Mouse (Mus musculus) layer of hippocampus, adult 6 months (tissue): Measurements from ENCODE around the gene Olfr305. TPM values are rescaled to one million over a fixed set of nuclear protein-coding genes. Genes with fewer than 3 reads are reported as not detected.

Source experiments
- long read RNA-seq, 2 experiments: library from polyadenylated mRNA; unstranded; transcript quantifications; one replicate each; pipeline ENCODE4 v2.0.0; 2019 to 2020
- polyA plus RNA-seq: library from polyadenylated mRNA; unstranded; fragments of <200 nt; fragmentation: Nextera tagmentation; gene quantifications from 2 replicates; pipeline ENCODE4 v1.2.3, GENCODE M21; 2021

The Olfr305 gene
- polyA plus RNA-seq: not detected in 2 replicates
- long read RNA-seq, experiment 1: 0 reads
- long read RNA-seq, experiment 2: 0 reads

DNA sequence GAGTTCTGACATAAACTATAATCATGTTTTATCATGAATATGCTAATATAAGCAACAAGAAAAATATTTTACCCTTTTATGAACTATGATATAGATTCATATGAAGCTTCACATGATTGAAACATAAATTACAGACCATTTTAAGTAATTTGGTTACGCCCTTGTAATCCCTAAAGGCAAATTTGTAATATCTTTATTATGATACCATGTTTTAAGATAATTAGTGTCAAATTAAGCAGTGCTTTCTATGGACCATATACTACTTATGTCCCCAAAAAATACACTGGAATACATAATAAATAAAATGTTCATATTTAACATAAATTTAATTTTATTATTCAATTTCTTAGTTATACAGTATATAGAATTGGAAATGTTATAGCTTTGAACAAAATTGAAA lies at the start of gene Olfr305:
Gene Olfr305 (minus strand): TSS at position 101 of the 400 bp plus-strand sequence.

DNA sequence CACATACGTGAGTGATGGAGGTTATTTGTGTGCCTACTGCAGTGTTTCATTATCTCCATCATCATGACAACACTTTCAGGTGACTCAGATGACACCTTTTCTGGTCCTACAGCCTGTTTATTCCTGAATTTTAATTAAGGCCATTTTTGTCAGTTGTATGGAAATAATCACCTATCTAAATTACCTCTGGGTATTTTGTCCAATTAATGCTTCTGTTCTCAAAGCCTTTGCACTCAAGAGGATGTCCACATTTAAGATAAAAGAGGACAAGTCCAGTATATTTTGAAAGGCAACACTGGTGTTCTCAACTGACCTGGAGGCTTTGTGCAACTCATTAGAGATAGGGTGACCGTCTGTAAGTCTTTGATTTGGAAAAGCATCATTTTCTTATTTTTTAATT lies 36.8 kb upstream of the Olfr305 start, which contains the start of gene Olfr301:
Gene Olfr301 (plus strand): TSS at position 301 of the 400 bp plus-strand sequence.

DNA sequence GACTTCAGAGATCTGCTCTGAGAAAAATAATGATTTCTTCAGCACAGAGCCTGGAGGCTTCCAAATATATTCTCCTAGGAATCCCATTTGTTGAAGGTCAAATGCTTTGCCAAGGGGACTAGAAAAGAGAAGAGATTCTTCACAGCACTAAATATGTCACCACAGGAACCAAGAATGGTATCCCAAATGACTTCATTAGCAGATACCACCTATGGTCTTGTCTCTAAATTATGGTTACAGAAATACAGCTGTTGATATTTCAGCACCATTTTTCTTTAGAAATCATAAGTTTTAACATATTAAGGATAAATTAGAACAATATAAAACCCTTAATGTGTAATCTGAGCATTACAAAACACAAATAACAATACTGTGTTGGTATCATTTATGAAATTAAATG lies 31.0 kb upstream of the Olfr305 start, which contains the start of gene Olfr303:
Gene Olfr303 (minus strand): TSS at position 101 of the 400 bp plus-strand sequence.

DNA sequence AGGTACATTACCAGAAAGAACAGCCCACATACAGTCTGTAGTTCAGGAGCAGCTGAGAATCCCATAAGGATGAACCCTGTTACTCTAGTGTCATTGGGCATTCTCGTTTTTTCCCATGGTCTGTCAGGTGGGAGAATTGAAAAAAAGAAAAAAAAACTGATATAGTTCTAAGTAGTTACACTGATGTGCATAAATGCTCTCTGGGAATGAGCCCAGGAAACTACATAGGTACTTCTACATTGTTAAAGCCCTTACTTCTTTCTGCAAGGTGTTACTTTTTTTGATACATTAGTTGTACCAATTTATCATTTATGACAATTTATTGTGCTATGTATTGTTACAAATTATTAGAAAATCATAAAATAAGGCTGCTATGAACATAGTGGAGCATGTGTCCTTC lies 19.8 kb upstream of the Olfr305 start, which contains the start of gene Olfr304:
Gene Olfr304 (minus strand): TSS at position 101 of the 400 bp plus-strand sequence.

DNA sequence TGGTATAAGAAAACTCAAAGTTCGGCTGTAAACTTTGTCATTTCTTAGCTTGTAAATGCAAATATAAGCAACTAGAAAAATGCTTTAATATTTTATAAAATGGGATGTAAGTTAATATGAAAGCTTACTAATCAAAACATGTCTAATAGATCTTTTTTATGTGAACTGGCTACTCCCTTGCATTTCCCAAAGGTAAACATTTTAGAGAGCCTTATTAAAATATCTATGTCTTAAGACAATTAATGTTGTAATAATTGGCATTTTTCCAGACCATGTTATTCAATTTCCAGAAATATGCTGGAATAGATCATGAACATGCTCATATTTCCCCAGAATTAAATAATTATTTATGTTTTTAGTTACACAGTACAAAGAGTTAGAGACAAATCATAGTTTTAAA lies 29.2 kb downstream of the Olfr305 start, which contains the start of gene Olfr307:
Gene Olfr307 (minus strand): TSS at position 101 of the 400 bp plus-strand sequence.

DNA sequence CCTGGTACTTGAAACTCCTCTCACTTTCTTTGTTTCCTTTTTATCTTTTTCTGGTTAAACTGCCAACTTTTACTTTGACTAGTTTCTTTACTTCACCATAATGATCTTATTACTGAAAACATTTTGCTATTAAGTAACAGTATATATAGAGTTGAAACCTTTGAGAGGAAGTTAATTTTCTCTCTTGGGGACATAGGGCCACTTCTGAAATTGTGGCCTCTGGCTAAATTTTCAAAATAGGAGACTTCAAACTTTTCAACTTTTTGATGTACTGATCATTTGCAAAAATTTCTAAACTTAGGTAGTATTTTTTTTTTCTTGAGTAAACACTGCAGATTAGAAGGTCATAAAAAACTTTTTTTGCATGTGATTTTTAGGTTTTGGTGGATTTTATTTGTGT lies 41.2 kb downstream of the Olfr305 start, which contains the start of gene Olfr308:
Gene Olfr308 (minus strand): TSS at position 101 of the 400 bp plus-strand sequence.

DNA sequence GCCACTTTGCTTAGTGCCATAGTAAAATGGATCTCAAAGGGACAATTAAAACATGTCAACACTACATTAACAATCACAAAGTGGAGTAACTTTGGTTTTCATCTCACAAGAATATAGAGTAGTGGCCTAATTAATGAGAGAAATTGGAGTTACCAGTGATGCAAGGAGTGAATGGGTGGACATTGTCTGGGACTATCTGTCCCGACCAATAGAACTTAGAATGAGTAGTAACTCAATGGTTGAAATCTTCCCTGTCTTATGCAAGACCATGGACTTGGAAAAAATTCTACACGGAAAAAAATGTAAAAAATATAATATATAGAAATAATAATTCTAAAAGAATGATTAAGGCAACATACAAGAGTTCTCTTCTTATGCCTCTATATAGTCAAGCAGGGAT lies 53.1 kb downstream of the Olfr305 start, which contains the start of gene Olfr309:
Gene Olfr309 (minus strand): TSS at position 101 of the 400 bp plus-strand sequence.

Other genes starting within 250 kb of the Olfr305 start
- not detected in 2 replicates for gene Vmn2r75, start 195.2 kb downstream of the Olfr305 start, polyA plus RNA-seq
- gene Vmn2r76, start 120.6 kb downstream of the Olfr305 start, polyA plus RNA-seq: not detected in 2 replicates
- not detected in 2 replicates for gene Olfr310, start 89.8 kb downstream of the Olfr305 start, polyA plus RNA-seq
- gene Olfr309, start 53.2 kb downstream of the Olfr305 start, polyA plus RNA-seq: not detected in 2 replicates
- not detected in 2 replicates for gene Olfr308, start 41.3 kb downstream of the Olfr305 start, polyA plus RNA-seq
- not detected in 2 replicates for gene Olfr307, start 29.3 kb downstream of the Olfr305 start, polyA plus RNA-seq
- not detected in 2 replicates for gene Olfr304, start 19.7 kb upstream of the Olfr305 start, polyA plus RNA-seq
- gene Olfr303, start 30.9 kb upstream of the Olfr305 start, polyA plus RNA-seq: not detected in 2 replicates
- gene Olfr301, start 36.9 kb upstream of the Olfr305 start, polyA plus RNA-seq: not detected in 2 replicates
- not detected in 2 replicates for gene Olfr299, start 93.0 kb upstream of the Olfr305 start, polyA plus RNA-seq
- not detected in 2 replicates for gene Olfr298, start 125.6 kb upstream of the Olfr305 start, polyA plus RNA-seq
- not detected in 2 replicates for gene Olfr297, start 153.0 kb upstream of the Olfr305 start, polyA plus RNA-seq
- gene Olfr295, start 216.9 kb upstream of the Olfr305 start, polyA plus RNA-seq: not detected in 2 replicates
- not detected in 2 replicates for gene Olfr294, start 249.7 kb upstream of the Olfr305 start, polyA plus RNA-seq